Mouse (Mus musculus) testis, adult 2 months (tissue): ENCODE measurements at regions not wholly inside any gene's neighbourhood (a gene's known extent, or its start where the extent isn't known, plus 50 kb on each side); places are given as distances from the start of the nearest gene placed in this dataset.

Source experiments
- CTCF ChIP-seq: fragments of 200-500 bp; IDR thresholded peaks from 2 replicates; pipeline ENCODE4 v1.5.1; 2012; ENCODE audit warnings: low read depth, mild to moderate bottlenecking, inconsistent platforms, low read length, moderate library complexity; ENCODE audit not compliant: control insufficient read depth, insufficient read depth, insufficient replicate concordance
- POLR2A ChIP-seq: fragments of 200-500 bp; IDR thresholded peaks from 2 replicates; pipeline ENCODE4 v1.6.1; 2012; ENCODE audit warnings: low read depth, mild to moderate bottlenecking, inconsistent platforms, low read length, moderate library complexity; ENCODE audit not compliant: control insufficient read depth

- no peak for TF ChIP-seq CTCF
- TF ChIP-seq POLR2A: no peak
Measured at GRCm38 (mm10) chr11:111687769-111688168, 621.8 kb downstream of the Kcnj2 start.
